Mouse (Mus musculus) C3H10T1/2 (cell line): ENCODE results near the gene Fnd3c2. TPM values are rescaled to one million over a fixed set of nuclear protein-coding genes. Genes with fewer than 3 reads are reported as not detected.

Experiments
- polyA plus RNA-seq, 2 experiments: library from polyadenylated mRNA; unstranded; fragments of >200 nt; fragmentation: generic; extraction: Trizol; gene quantifications; one replicate each; pipeline ENCODE4 v1.2.1; 2012; ENCODE audit warnings: missing spikeins in 2 of 2

The Fnd3c2 gene
- not detected for polyA plus RNA-seq

DNA sequence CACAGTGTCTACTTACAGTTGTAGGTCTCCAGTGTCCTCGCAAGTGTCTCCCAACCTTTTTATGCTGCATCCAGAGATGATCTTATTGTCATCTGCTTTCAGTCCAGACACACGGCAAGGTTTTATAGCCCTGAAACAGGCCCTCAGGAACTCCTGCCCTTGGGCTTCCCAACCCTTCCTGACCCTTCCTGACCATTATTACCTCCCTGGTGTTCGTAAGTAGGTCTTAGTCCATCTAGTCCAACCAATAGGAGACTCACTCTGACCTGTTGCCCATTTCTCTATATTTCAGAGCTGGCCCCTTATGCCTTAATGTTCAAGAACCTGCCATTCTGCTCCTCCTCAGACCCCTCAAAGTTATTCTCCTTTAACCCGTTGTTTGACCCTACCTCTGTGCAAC is at the start of gene Fnd3c2:
Gene Fnd3c2, minus strand, starts transcription at position 101 of the 400 bp plus-strand sequence.

DNA sequence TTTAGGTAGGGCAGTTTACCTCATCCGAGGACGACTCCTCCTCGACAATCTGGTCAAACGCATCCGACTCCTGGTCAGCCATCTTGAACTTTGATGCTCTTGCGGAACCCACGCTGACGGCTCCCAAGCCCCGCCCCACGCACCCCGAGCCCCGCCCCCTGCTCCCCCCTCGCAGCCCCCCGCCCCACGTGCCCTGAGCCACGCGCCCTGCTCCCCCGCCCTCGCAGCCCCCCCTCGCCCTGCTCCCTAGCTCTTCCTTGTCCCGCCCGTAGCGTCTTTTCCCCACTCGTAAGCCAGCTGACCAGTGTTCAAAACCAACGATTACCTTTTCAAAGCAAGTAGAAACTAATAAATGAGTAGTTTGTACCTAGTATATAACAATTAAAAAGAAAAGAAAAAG is 34.1 kb downstream of the Fnd3c2 start, which contains the start of gene Taf9b:
Gene Taf9b, minus strand, starts transcription at position 101 of the 400 bp plus-strand sequence.

DNA sequence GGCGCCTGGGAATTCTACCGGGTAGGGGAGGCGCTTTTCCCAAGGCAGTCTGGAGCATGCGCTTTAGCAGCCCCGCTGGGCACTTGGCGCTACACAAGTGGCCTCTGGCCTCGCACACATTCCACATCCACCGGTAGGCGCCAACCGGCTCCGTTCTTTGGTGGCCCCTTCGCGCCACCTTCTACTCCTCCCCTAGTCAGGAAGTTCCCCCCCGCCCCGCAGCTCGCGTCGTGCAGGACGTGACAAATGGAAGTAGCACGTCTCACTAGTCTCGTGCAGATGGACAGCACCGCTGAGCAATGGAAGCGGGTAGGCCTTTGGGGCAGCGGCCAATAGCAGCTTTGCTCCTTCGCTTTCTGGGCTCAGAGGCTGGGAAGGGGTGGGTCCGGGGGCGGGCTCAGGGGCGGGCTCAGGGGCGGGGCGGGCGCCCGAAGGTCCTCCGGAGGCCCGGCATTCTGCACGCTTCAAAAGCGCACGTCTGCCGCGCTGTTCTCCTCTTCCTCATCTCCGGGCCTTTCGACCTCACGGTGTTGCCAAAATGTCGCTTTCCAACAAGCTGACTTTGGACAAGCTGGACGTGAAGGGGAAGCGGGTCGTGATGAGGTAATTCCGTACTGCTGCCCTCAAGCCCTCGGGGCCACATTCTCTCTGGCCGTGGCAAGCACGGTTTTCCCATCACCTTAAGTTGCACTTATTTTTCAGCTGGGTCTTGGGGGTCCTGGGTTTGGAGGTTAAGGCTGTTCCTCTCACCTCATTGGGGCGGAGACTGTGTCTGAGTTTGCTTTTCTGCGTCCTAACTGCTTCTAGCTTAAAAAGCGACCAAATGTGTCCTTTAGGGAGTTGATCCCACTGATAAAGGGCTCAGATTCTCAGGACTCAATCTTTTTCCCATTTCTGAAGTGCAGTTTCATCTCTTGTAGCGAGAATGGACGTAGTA is 68.2 kb downstream of the Fnd3c2 start, which contains the start of gene Pgk1:
Gene Pgk1, plus strand, starts transcription at position 388 of the 937 bp plus-strand sequence.

Other genes starting within 250 kb of the Fnd3c2 start
- gene Magt1, start 243.5 kb downstream of the Fnd3c2 start, polyA plus RNA-seq: 1 to 10 TPM; 1.7 to 8.5 TPM
- gene Cox7b, start 239.7 kb downstream of the Fnd3c2 start, polyA plus RNA-seq: 100 to 1,000 TPM in 1 of 2 experiments, 10 to 100 TPM in 1; 22.2 to 227 TPM
- gene Atp7a, start 228.1 kb downstream of the Fnd3c2 start, polyA plus RNA-seq: 1 to 10 TPM in 1 of 2 experiments, under 1 TPM in 1; 0.08 to 1.4 TPM
- under 1 TPM in 1 of 2 experiments, not detected in 1; 0.02 TPM for gene Tlr13, start 112.2 kb downstream of the Fnd3c2 start, polyA plus RNA-seq
- gene Pgk1, start 68.3 kb downstream of the Fnd3c2 start, polyA plus RNA-seq: 100 to 1,000 TPM; 363 to 642 TPM
- gene Taf9b, start 34.2 kb downstream of the Fnd3c2 start, polyA plus RNA-seq: 1 to 10 TPM in 1 of 2 experiments, under 1 TPM in 1; 0.29 to 1.2 TPM
- gene Fndc3c1, start 230.0 kb upstream of the Fnd3c2 start, polyA plus RNA-seq: not detected